Mouse (Mus musculus) R1 (cell line): Measurements from ENCODE around the gene Ddx25.

ENCODE experiments used
- DNase-seq: peaks from one replicate; pipeline ENCODE4 v3.0.0-alpha.2; 2018; ENCODE audit warnings: low read depth, low spot score

Ddx25 gene

DNA sequence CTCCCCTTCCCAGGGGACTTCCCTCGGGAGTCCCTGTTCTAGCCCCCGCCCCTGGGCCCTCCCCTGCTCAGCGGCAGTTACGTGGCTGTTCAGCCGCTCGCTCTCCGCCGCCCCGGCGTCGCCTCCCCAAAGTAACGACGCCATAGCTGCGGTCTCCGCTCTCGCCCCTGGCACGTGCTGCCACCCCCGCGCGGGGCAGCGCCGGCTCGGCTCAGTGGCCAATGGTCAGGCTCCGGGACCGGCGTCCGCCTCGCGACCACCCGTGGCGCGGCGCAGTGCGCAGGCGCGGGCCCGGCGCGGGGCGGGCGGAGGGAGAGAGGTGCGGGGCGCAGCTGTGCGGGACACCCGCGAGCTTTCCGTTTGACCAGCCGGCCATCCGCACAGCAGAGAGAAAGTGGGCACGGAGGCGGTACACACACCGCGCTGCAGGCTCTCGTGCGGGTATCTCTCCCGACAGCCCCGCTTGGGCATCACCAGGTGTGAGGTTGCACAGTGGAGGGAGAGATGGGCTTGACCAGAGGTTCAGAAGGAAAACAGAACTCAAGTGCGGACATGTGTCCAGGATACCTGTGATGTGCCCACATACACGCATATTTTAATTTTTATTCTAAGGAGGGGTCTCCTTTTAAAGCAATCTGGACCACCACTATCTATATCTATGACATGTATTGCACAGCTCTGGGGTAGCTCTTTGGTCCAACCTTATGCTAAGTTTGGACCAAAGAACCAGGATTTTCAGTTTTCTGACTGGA, at the start of gene Ddx25, which contains the start of gene Pus3:
Ddx25 (minus strand) TSS at position 272 of the 752 bp plus-strand sequence.
Pus3 (plus strand) TSS at position 339 of the 752 bp plus-strand sequence.
- DNase-seq = peak; percentile 48

DNA sequence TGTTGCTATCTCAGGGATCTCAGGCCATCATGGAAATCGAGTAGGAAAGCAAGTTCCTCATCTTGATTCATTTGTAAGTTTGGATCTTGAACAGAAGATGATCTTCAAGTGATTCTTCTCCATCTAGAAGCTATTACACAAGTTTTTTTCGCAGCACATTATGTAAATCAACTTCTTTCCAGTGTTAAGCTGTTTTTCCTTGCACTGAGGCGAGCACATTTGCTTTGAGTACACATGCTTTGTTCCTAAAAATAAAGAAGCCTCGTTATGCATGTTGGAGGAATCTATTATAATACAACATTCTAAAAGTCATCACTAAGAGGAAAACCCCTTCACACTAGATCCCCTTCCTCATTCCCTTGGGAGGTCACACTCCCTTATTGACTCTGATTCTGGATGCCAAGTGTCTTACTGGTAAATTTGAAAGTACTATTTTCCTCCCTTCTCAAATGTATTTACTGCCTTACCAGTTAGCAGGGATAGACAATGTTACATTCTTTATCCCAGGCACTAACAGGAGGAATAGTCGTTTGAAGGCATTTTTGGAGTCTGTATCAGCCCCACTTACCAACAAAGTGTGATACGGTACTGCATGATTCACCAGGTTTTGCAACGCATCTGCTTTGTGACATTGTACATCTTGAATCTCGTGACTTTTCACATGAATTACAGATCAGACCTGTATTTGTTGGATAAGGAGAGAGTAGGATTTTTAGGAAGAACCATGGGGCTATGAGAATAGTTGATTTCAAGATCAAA, 49.5 kb upstream of the Ddx25 start:
- no peak for DNase-seq

DNA sequence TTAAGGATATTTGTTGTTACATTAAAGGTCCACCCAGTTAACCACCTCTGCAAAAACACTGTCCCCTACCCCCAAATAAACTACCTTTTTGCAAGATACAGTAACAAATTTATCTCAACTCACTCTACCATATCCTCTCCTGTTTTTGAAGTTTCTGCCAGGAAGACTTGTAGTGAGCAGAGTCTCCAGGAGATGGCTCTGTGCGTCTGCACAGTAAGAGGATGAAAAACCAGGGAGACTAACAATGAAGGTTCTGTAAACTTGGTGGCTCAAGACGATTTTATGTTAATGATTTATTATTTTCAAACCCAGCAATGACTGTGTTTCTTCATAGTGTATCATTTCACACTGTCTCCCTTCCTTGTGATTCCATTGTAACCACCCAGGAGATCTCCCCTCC, 34.6 kb upstream of the Ddx25 start:
- DNase-seq = peak; percentile 18

DNA sequence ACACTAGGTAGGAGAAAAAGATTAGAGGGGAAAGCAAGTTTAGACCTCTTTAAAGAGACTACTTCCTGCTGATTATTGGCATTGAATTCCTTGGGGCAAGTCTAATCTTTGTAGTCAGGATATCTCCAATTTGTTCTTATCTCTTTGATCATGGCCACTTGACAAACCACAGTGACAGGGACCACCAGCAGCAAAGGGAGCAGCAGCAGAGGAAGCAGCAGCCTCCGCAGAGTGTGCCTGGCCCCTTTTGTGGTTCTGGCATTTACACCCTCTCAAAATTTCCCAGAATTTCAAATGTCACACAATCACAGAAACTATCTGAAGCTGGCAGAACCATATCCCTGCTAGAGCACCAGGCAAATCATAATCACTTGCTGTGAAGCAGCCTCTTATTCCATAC, 29.3 kb upstream of the Ddx25 start:
- DNase-seq = no peak

DNA sequence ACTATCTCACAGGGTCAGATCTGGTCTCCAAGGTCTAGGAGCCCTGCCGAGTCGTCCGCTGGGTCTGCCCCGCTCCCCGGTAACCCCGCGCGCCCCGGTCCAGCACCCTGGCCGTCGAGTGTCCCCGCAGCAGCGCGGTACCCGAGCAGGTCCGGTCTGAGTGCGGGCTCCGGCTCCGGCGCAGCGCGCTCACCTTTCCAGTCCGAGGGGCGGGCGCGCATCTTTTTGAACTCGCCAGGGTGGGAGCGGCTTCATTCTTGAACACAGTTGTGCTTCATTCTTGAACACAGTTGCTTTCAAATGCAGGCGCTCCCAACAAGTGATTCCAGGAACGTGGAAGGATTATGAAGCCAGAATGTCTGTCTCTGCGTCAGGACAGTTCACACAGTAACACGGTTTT, 16.1 kb upstream of the Ddx25 start:
- DNase-seq = peak; percentile 74

GRCm38 (mm10) chr9:35570663-35571062, 12.3 kb upstream of the Ddx25 start:
- DNase-seq = no peak

DNA sequence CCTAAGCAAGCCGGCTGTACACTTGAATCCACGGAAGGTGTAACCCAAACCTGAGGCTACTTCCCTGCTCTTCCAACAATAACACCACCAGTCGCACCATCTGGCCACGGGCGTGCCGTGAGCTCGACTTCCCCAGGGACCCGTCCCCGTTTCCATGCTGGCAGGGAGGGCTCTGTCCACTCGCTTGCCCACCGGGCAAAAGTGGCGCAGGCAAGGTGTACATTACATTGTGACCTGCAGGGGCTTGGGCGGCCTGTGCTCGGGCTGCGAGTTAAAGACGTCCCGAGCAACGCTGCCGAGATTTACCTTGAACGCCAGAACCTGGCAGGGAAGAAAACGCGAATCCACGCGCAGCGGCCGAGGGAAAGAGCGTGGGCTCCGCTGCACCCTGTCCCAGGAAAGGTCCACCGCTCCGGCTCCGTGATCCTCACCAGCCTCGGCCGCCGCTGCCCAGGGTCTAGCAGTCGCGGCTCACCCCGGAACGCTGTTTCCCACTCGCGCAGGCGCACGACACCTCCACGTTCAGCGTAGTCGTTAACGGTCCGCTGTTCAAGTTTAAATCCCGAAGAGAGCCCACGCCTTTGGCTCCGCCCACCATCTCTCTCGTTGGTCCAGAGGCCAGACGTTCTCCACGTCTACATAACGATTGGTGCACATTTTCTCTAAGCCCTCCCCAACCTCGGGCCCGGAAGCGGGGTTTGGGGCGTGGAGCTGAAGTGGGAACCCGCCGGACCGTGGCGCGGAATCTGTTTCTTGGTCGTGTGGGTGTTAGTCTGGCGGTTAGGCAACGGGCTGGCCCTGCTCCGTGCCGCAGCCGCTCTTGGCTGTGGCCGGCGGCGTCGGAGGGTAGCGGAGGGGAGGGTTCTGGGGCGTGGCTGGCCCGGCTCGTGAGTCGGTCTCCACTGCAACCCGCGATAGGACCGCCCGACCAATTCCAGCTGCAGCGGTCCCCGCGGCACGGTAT, 11.5 kb upstream of the Ddx25 start, which contains the start of the genes Pate2 and Hyls1:
Pate2 (plus strand) TSS at position 714 of the 964 bp plus-strand sequence.
Hyls1 (minus strand) TSS at position 828 of the 964 bp plus-strand sequence.
- peak; percentile 99 for DNase-seq

DNA sequence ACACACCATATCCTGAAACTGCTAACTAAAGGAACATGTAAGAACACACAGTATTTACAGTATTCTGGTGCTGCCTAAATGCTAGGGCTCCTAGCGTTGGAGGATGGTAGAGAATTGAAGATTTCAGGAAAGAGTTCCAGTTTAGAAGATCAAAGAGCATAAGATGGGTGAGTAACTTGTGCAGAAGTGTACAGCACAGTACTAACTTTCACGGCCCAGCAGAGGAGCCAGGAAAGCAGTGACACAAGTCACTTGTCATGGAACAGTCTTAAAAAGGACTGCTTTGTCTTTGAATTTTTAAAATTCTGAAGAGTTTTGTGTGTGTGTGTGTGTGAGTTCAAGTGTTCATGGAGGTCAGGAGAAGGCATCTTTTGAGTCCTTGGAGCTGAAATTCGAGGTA, 9.7 kb upstream of the Ddx25 start:
- DNase-seq = no peak

DNA sequence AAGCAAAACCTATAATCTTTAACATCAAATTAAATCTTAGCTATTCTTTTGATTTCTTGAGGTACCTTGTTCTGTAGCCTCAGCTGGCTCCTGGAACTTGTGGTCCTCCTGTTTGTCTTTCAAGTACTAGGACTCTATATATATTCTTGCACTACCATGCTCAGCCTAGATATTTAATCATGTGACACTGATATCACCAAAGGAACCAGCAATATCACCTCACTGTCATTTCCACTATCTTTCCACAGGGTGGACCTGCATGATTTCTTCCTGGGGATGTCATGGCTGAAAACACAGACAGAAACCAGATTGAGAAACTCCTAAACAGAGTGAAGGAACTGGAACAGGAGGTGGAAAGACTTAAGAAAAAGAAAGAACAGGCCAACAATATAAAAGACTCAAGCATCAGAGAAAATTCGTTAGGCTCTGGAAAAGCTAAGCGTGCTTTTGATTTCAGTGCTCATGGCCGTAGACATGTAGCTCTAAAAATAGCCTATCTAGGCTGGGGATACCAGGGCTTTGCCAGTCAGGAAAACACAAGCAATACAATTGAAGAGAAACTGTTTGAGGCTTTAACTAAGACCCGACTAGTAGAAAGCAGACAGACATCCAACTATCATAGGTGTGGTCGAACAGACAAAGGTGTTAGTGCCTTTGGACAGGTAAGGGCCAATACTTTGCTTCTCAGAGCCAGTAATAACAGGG, 6.4 kb upstream of the Ddx25 start:
- DNase-seq = no peak

- DNase-seq = no peak
Observed at GRCm38 (mm10) chr9:35561583-35561982, 3.3 kb upstream of the Ddx25 start.

- DNase-seq = no peak
Observed at GRCm38 (mm10) chr9:35561076-35561475, 2.7 kb upstream of the Ddx25 start.

DNA sequence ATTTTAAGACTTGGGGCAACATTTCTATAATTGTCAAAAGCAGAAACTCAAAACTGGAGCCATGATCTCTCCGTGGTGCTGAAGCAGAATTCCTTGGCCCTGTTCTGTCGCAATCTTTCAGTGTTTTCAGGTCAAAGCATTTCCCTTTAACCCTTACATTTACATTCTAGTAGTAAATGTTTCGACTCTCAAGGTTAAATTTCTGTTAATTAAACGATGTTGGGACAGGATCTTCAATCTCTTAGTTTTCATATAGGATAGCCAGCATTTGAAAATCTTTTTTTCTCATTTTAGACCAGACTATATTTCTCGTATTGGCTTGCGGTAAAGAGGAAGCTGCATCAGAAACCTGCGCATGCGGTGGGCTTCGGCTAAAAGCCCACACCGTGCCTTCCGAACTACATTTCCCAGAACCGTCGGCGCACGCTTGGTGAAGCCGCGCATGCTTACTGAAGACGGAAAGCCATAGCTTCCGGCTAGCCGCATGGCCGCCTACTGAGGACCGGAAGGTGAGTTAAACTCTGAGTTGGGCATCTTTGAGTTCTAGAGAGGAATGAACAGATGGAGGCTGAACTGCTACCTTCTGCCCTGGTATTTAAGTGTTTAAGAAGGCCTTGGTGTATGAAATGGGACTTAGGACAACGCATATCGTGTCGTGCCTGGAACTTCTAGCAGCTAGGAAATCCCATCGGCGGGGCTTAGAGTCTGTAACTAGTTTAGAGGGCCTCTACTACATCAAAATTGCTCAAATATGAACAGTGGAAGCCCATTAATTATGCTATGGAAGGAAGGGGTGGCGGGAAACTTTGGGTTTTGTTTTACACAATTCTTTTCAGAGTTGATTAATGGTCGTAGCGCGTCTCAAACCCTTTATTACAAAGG, 922 bp upstream of the Ddx25 start:
- DNase-seq = peak; percentile 93

GRCm38 (mm10) chr9:35556494-35557102, 1.7 kb downstream of the Ddx25 start:
- no peak for DNase-seq

DNA sequence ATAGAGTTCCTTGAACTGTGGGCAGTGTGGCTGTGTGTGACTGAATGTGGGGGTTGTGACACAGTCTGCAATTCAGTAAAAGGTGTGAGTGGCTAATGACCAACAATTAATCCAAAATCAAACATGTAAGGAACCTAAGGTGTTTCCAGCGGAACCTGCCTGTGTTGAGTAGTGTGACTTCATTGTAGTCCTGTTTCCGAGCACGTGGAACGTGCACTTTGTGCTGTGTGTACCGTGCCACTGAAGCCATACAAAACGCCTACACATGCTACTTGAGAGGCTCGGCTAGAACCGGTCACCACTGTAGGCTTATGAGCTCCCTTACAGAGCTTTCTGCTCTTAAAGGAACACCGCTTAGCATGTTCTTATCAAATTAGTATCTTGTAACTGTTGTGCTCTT, 9.9 kb downstream of the Ddx25 start:
- no peak for DNase-seq

GRCm38 (mm10) chr9:35546745-35547144, 11.6 kb downstream of the Ddx25 start:
- DNase-seq = no peak

DNA sequence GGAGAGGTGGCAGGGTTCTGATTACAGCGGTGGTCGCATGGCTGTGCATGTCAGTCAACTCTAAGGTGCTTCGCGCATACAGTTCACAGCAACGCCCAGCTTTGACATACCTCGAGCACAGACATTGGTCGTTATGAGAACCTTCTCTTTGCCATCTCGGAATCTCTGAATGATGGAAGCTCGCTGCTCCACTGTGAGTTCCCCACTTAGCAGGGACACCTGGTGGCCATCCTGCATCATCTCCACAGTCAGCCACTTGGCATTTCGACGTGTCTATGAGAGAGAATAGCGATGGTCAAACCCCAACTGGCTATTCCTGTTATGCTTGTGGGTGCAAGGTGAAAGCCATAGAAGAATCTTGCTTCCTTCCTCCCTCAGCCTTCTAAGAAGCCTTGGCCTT, 12.6 kb downstream of the Ddx25 start:
- no peak for DNase-seq

DNA sequence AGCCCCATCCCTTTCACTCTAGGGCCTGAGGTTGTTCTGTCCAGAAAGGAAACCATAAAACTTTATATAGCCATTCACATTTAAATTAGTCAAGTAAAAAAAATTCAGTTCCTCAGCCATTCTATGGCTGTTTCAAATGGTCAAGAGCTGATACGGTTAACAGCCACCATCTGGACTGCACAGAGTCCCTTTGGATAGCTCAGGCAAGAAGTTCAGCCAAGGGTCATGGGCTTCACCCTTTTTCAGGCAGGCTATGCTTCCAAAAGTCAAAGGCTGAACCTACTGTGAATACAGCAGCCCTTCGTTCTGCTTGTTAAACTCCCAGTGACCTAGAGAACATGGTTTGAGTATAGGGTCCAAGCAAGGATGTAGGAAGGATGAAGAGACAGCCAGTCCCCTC, 13.7 kb downstream of the Ddx25 start:
- DNase-seq = no peak

DNA sequence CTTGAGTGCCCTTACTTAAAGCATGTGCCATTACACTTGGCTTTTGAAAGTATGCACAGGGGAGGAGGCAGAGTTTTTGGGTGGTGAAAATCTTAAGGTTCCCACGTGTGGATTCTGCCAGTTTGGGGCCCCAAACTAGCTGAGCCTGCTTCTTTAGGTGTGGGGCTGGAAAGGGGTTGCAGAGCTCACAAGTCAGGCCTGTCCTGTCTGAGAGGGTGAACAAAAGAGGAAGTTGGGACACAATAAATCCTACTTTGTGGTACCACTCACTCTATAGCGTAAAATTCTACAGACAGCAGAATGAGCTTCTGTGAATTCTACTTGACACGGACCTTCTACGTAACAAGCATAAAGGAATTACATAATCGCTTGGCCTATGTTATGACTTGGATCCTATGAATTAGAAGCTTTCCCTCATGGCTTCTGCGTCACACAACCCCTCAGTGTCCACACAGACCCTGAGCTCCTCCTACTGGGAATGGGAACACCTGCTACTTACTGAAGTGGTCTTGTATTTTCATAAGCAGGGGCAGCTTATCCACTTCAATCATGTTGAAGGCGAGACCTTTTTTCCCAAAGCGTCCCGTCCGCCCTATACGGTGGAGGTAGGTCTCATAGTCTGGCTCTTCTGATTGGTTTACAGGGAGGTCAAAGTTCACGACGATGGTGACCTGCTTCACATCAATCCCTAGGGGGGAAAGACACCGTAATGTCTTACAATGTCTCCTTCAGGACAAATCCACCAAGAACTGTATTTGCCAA, 15.0 kb downstream of the Ddx25 start:
- DNase-seq = no peak

DNA sequence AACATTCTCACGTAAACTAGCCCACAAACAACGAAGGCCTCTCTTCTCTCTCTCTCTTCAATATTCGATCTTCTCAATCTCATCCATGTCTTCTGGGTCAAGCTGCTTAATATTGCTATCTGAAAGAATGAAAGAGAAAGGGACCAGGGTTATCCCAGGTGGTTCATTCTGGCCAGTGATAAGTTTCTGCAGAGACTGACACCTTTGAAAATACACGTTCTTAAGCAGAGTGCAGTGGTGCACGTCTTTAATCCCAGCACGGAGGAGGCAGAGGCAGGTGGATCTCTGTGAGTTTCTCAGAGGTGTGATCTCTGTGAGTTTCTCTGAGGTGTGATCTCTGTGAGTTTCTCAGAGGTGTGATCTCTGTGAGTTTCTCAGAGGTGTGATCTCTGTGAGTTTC, 16.4 kb downstream of the Ddx25 start:
- no peak for DNase-seq
